Mouse (Mus musculus): ENCODE results near the gene Actr1a. TPM values are rescaled to one million over a fixed set of nuclear protein-coding genes. Genes with fewer than 3 reads are reported as not detected.

Gene Actr1a
- polyA plus RNA-seq, 1 experiment from 2014 or later = 100.0 TPM

DNA sequence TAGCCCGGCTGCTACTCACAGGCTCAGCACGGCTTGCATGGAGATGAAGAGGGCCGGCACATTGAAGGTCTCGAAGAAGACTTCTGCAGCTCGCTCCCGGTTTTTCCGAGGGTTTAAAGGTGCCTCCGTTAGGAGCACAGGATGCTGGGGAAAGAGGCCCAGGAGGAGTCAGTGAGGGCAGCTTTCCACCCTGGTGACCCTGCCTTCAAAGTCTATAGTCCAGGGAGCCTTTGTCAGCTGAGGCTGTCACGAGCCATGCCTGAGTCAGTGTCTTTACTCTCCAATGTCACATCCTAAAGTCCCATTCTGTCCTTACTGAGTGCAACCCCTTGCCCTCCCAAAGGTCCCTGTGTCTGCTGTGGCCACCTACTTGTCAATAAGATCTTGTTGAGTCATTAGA is 13.3 kb downstream of the Actr1a start:
- TF ChIP-seq CTCF (IDR thresholded peaks at IDR 0.05; ENCODE audit: low read depth) = no peak
- ATAC-seq (replicated peaks; ENCODE audit: low FRiP score, low read depth) = peak; percentile 72
- H3K9ac ChIP-seq (ENCODE audit: low read depth, low read length) = no peak overlapping the region
- 85% methylated on average over 9 of the region's 9 CpGs for WGBS
- H3K4me1 ChIP-seq (replicated peaks; ENCODE audit: insufficient read depth, low read length) = no peaks in the 10 kb centered on the region
- DNase-seq (ENCODE audit: low spot score) = no peak
- H3K36me3 ChIP-seq (ENCODE audit: insufficient read depth, low read length) = peaks cover 86% of the 10 kb centered on the region
- H3K27me3 ChIP-seq (ENCODE audit: insufficient read depth, low read length) = no peaks in the 10 kb centered on the region
- no peak overlapping the region for H3K27ac ChIP-seq
- H3K4me2 ChIP-seq (ENCODE audit: low read length) = no peak overlapping the region
- H3K4me3 ChIP-seq (replicated peaks; ENCODE audit: low read depth, low read length) = no peak overlapping the region
- H3K9me3 ChIP-seq (replicated peaks; ENCODE audit: low read length) = no peaks in the 10 kb centered on the region

GRCm38 (mm10) chr19:46375891-46376290 is 19.7 kb downstream of the Actr1a start:
- Histone ChIP-seq H3K27ac (no peak overlapping the region), H3K9ac (ENCODE audit: low read depth, low read length) (no peak overlapping the region), H3K27me3 (ENCODE audit: insufficient read depth, low read length) (no peaks in the 10 kb centered on the region), H3K9me3 (replicated peaks; ENCODE audit: low read length) (no peaks in the 10 kb centered on the region), H3K4me2 (ENCODE audit: low read length) (no peak overlapping the region), H3K4me3 (replicated peaks; ENCODE audit: low read depth, low read length) (no peak overlapping the region), H3K4me1 (replicated peaks; ENCODE audit: insufficient read depth, low read length) (no peaks in the 10 kb centered on the region), H3K36me3 (ENCODE audit: insufficient read depth, low read length) (peaks cover 38% of the 10 kb centered on the region)
- WGBS = 49% methylated on average over 4 of the region's 4 CpGs
- DNase-seq (ENCODE audit: low spot score) = no peak
- TF ChIP-seq CTCF (IDR thresholded peaks at IDR 0.05; ENCODE audit: low read depth) = no peak
- ATAC-seq (replicated peaks; ENCODE audit: low FRiP score, low read depth) = no peak

DNA sequence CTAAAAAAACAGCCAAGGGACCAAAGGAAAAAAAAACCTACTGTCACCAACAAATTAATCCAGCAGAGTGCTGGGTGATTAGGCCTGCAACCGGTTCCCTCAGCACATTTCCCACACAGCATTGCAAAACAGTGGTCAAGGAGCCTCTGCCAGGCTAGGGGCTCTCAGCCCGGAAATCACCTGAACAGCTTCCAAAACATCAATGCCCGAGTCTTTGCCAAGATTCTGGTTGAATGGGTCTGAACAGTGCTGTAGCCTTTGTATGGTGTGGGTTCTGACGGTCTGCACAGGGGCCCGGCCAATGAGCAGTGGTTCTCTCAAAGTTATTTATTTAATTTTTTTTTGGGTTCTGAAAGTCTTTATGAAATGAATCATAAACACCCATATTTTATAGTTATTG is 20.1 kb downstream of the Actr1a start:
- no peak for TF ChIP-seq CTCF (IDR thresholded peaks at IDR 0.05; ENCODE audit: low read depth)

DNA sequence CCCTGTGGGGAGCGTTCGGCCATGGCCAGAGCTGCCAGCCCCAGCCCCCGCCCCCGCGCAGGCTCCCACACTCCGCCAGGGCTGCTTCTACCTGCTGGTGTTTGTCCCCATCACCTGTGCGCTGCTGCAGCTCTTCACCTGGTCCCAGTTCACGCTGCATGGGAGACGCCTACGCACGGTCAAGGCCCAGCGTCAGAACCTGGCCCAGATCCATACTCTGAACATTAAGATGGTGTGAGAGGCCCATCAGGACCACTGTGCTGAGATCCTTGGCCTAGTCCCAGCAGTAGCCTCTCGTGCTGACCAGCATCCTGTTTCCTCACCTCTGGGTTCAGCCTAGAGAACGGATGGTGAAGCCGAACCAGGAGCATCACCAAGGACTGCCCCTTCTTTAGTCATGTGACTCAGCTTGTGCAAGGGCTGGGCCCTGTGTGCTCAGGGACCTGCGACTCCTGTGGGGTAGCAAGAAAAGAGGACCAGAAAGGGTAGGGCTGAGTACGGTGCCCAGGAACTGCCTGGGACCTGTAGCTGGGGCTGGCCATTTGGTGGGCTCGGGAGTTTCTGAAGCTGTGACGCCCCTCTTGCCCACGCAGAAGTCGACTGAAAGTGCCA is 21.0 kb downstream of the Actr1a start:
- peaks cover 25% of the 10 kb centered on the region for H3K36me3 ChIP-seq (ENCODE audit: insufficient read depth, low read length)
- ATAC-seq (replicated peaks; ENCODE audit: low FRiP score, low read depth) = peak; percentile 22; the same call in 1 of the 2 replicates
- no peak overlapping the region for H3K4me2 ChIP-seq (ENCODE audit: low read length)
- WGBS = 51% methylated on average over 21 of the region's 21 CpGs
- no peak overlapping the region for H3K9ac ChIP-seq (ENCODE audit: low read depth, low read length)
- no peak for DNase-seq (ENCODE audit: low spot score)
- H3K27ac ChIP-seq = no peak overlapping the region
- no peaks in the 10 kb centered on the region for H3K27me3 ChIP-seq (ENCODE audit: insufficient read depth, low read length)
- no peak overlapping the region for H3K4me3 ChIP-seq (replicated peaks; ENCODE audit: low read depth, low read length)
- TF ChIP-seq CTCF (IDR thresholded peaks at IDR 0.05; ENCODE audit: low read depth) = no peak
- no peaks in the 10 kb centered on the region for H3K4me1 ChIP-seq (replicated peaks; ENCODE audit: insufficient read depth, low read length)
- H3K9me3 ChIP-seq (replicated peaks; ENCODE audit: low read length) = no peaks in the 10 kb centered on the region

More for the DNA sequence above, 20.1 kb downstream of the Actr1a start:
- WGBS = 61% methylated on average over 5 of the region's 5 CpGs
- Histone ChIP-seq H3K27me3 (ENCODE audit: insufficient read depth, low read length) (no peaks in the 10 kb centered on the region), H3K4me1 (replicated peaks; ENCODE audit: insufficient read depth, low read length) (no peaks in the 10 kb centered on the region), H3K36me3 (ENCODE audit: insufficient read depth, low read length) (peaks cover 34% of the 10 kb centered on the region), H3K9me3 (replicated peaks; ENCODE audit: low read length) (no peaks in the 10 kb centered on the region), H3K4me3 (replicated peaks; ENCODE audit: low read depth, low read length) (no peak overlapping the region), H3K27ac (no peak overlapping the region), H3K4me2 (ENCODE audit: low read length) (no peak overlapping the region), H3K9ac (ENCODE audit: low read depth, low read length) (no peak overlapping the region)
- ATAC-seq (replicated peaks; ENCODE audit: low FRiP score, low read depth) (no peak), DNase-seq (ENCODE audit: low spot score) (no peak)

DNA sequence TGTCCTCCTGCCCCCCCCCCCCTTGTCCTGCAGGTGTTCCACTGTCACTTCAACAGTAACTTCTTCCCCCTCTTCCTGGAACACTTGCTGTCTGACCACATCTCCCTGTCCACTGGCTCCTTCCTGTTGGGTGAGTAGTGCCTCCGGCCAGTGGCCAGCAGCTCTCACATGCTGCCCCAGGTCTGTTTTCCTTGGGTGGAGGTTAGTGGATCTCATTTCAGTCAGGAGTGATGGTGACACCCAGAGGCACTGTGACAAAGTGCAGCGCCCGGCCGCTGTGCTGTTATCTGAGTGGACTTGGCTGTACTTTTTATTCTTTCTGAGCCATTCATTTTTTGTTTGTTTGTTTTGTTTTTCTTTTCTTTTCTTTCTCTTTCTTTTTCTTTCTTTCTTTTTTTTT is 26.3 kb downstream of the Actr1a start:
- H3K4me3 ChIP-seq (replicated peaks; ENCODE audit: low read depth, low read length) = no peak overlapping the region
- no peaks in the 10 kb centered on the region for H3K9me3 ChIP-seq (replicated peaks; ENCODE audit: low read length)
- TF ChIP-seq CTCF (IDR thresholded peaks at IDR 0.05; ENCODE audit: low read depth) = peak; percentile 73
- H3K4me2 ChIP-seq (ENCODE audit: low read length) = no peak overlapping the region
- no peak overlapping the region for H3K9ac ChIP-seq (ENCODE audit: low read depth, low read length)
- H3K27me3 ChIP-seq (ENCODE audit: insufficient read depth, low read length) = no peaks in the 10 kb centered on the region
- no peak overlapping the region for H3K27ac ChIP-seq
- no peaks in the 10 kb centered on the region for H3K4me1 ChIP-seq (replicated peaks; ENCODE audit: insufficient read depth, low read length)
- no peak; the same call in 1 of the 2 replicates for ATAC-seq (replicated peaks; ENCODE audit: low FRiP score, low read depth)
- peak; percentile 84 for DNase-seq (ENCODE audit: low spot score)
- WGBS = 12% methylated on average over 4 of the region's 4 CpGs
- no peaks in the 10 kb centered on the region for H3K36me3 ChIP-seq (ENCODE audit: insufficient read depth, low read length)

DNA sequence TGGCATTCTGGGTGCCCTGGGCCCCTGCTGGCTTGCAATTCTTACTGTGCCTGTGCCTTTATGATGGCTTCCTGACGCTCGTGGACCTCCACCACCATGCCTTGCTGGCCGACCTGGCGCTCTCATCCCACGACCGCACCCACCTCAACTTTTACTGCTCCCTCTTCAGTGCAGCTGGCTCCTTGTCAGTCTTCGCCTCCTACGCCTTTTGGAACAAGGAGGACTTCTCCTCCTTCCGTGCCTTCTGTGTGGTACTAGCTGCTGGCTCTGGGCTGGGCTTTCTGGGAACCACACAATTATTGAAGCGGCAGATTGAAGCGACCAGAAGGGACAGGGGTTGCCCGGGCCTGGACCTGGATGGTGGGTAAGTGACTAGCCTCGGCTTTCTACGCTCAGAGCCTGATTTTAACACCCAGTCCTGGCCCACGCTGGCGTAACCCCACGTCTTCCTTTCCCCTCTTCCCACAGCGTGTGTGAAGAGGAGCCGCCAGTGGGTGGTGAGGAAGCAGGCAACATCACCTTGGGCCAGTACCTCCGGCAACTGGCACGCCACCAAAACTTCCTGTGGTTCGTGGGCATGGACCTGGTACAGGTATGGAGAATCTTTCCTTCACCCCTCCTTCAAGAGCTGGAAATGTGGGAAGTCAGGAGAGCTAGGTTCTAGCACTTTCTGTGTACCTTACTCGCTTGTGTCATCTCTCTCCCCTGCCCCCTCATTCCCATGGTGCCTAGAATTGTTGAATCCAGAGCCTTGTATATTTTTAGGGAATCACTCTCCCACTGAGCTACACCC is 27.6 kb downstream of the Actr1a start:
- Histone ChIP-seq H3K4me3 (replicated peaks; ENCODE audit: low read depth, low read length) (no peak overlapping the region), H3K27me3 (ENCODE audit: insufficient read depth, low read length) (no peaks in the 10 kb centered on the region), H3K9me3 (replicated peaks; ENCODE audit: low read length) (no peaks in the 10 kb centered on the region), H3K27ac (no peak overlapping the region), H3K4me1 (replicated peaks; ENCODE audit: insufficient read depth, low read length) (no peaks in the 10 kb centered on the region), H3K4me2 (ENCODE audit: low read length) (no peak overlapping the region), H3K36me3 (ENCODE audit: insufficient read depth, low read length) (no peaks in the 10 kb centered on the region), H3K9ac (ENCODE audit: low read depth, low read length) (no peak overlapping the region)
- WGBS = 72% methylated on average over 23 of the region's 23 CpGs
- ATAC-seq (replicated peaks; ENCODE audit: low FRiP score, low read depth) (no peak), DNase-seq (ENCODE audit: low spot score) (no peak)
- TF ChIP-seq CTCF (IDR thresholded peaks at IDR 0.05; ENCODE audit: low read depth) = no peak

Data from kidney, postnatal 0 days (tissue).